Mouse (Mus musculus): ENCODE measurements at regions not wholly inside any gene's neighbourhood (a gene's known extent, or its start where the extent isn't known, plus 50 kb on each side); places are given as distances from the start of the nearest gene placed in this dataset.

GRCm38 (mm10) chr7:70092089-70092488 lies 274.4 kb downstream of the Nr2f2 start:
- ATAC-seq (replicated peaks; ENCODE audit: low FRiP score, low TSS enrichment, low read depth) = no peak
- Histone ChIP-seq H3K4me1 (replicated peaks; ENCODE audit: control insufficient read depth, insufficient read depth, low read length) (no peaks in the 10 kb centered on the region), H3K9me3 (ENCODE audit: control insufficient read depth, low read length) (peaks cover 4% of the 10 kb centered on the region; the same call in 1 of the 2 replicates), H3K4me3 (ENCODE audit: low read depth, low read length) (no peak overlapping the region), H3K4me2 (ENCODE audit: low read length) (no peak overlapping the region), H3K27ac (ENCODE audit: low read depth) (no peak overlapping the region), H3K27me3 (replicated peaks; ENCODE audit: control insufficient read depth, insufficient read depth, low read length) (no peaks in the 10 kb centered on the region), H3K9ac (ENCODE audit: low read length) (no peak overlapping the region), H3K36me3 (ENCODE audit: control insufficient read depth, insufficient read depth, low read length) (no peaks in the 10 kb centered on the region)
- no peak for DNase-seq (ENCODE audit: low spot score)
- WGBS = 96% methylated on average over 2 of the region's 2 CpGs

GRCm38 (mm10) chr7:70089121-70089520 lies 277.4 kb downstream of the Nr2f2 start:
- Histone ChIP-seq H3K4me1 (replicated peaks; ENCODE audit: control insufficient read depth, insufficient read depth, low read length) (no peaks in the 10 kb centered on the region), H3K9me3 (ENCODE audit: control insufficient read depth, low read length) (peaks cover 4% of the 10 kb centered on the region; the same call in 1 of the 2 replicates), H3K36me3 (ENCODE audit: control insufficient read depth, insufficient read depth, low read length) (no peaks in the 10 kb centered on the region), H3K4me3 (ENCODE audit: low read depth, low read length) (no peak overlapping the region), H3K27me3 (replicated peaks; ENCODE audit: control insufficient read depth, insufficient read depth, low read length) (no peaks in the 10 kb centered on the region), H3K9ac (ENCODE audit: low read length) (no peak overlapping the region), H3K27ac (ENCODE audit: low read depth) (no peak overlapping the region), H3K4me2 (ENCODE audit: low read length) (no peak overlapping the region)
- ATAC-seq (replicated peaks; ENCODE audit: low FRiP score, low TSS enrichment, low read depth) (no peak), DNase-seq (ENCODE audit: low spot score) (no peak)
- WGBS = 63% methylated on average over 5 of the region's 5 CpGs

GRCm38 (mm10) chr7:70069662-70070061 lies 296.9 kb downstream of the Nr2f2 start:
- Histone ChIP-seq H3K4me3 (ENCODE audit: low read depth, low read length) (no peak overlapping the region), H3K4me2 (ENCODE audit: low read length) (no peak overlapping the region), H3K9me3 (ENCODE audit: control insufficient read depth, low read length) (no peaks in the 10 kb centered on the region), H3K27me3 (replicated peaks; ENCODE audit: control insufficient read depth, insufficient read depth, low read length) (no peaks in the 10 kb centered on the region), H3K4me1 (replicated peaks; ENCODE audit: control insufficient read depth, insufficient read depth, low read length) (peaks cover 10% of the 10 kb centered on the region; the same call in 1 of the 2 replicates), H3K27ac (ENCODE audit: low read depth) (no peak overlapping the region), H3K36me3 (ENCODE audit: control insufficient read depth, insufficient read depth, low read length) (no peaks in the 10 kb centered on the region), H3K9ac (ENCODE audit: low read length) (no peak overlapping the region)
- no peak for ATAC-seq (replicated peaks; ENCODE audit: low FRiP score, low TSS enrichment, low read depth)
- WGBS = 63% methylated on average over 1 of the region's 1 CpGs
- no peak for DNase-seq (ENCODE audit: low spot score)

GRCm38 (mm10) chr7:70067828-70068719 lies 298.5 kb downstream of the Nr2f2 start:
- ATAC-seq (replicated peaks; ENCODE audit: low FRiP score, low TSS enrichment, low read depth) (no peak), DNase-seq (ENCODE audit: low spot score) (no peak)
- WGBS = 20% methylated on average over 18 of the region's 18 CpGs
- Histone ChIP-seq H3K9me3 (ENCODE audit: control insufficient read depth, low read length) (no peaks in the 10 kb centered on the region), H3K4me2 (ENCODE audit: low read length) (0 out of 2 replicates have a peak overlapping the region, but pooled peaks have one; percentile 24), H3K4me3 (ENCODE audit: low read depth, low read length) (no peak overlapping the region), H3K36me3 (ENCODE audit: control insufficient read depth, insufficient read depth, low read length) (no peaks in the 10 kb centered on the region), H3K27me3 (replicated peaks; ENCODE audit: control insufficient read depth, insufficient read depth, low read length) (no peaks in the 10 kb centered on the region), H3K27ac (ENCODE audit: low read depth) (no peak overlapping the region), H3K9ac (ENCODE audit: low read length) (no peak overlapping the region), H3K4me1 (replicated peaks; ENCODE audit: control insufficient read depth, insufficient read depth, low read length) (peaks cover 10% of the 10 kb centered on the region; the same call in 1 of the 2 replicates)

- no peak for DNase-seq (ENCODE audit: low spot score)
Observed at GRCm38 (mm10) chr7:70067071-70067470, 299.5 kb downstream of the Nr2f2 start.

GRCm38 (mm10) chr7:70066448-70066847 lies 300.1 kb downstream of the Nr2f2 start:
- WGBS = 84% methylated on average over 7 of the region's 7 CpGs
- ATAC-seq (replicated peaks; ENCODE audit: low FRiP score, low TSS enrichment, low read depth) = no peak
- no peak overlapping the region for H3K4me3 ChIP-seq (ENCODE audit: low read depth, low read length)
- no peak overlapping the region for H3K4me2 ChIP-seq (ENCODE audit: low read length)
- H3K4me1 ChIP-seq (replicated peaks; ENCODE audit: control insufficient read depth, insufficient read depth, low read length) = peaks cover 10% of the 10 kb centered on the region; the same call in 1 of the 2 replicates
- H3K27me3 ChIP-seq (replicated peaks; ENCODE audit: control insufficient read depth, insufficient read depth, low read length) = no peaks in the 10 kb centered on the region
- H3K27ac ChIP-seq (ENCODE audit: low read depth) = no peak overlapping the region
- DNase-seq (ENCODE audit: low spot score) = no peak
- H3K36me3 ChIP-seq (ENCODE audit: control insufficient read depth, insufficient read depth, low read length) = no peaks in the 10 kb centered on the region
- no peak overlapping the region for H3K9ac ChIP-seq (ENCODE audit: low read length)
- no peaks in the 10 kb centered on the region for H3K9me3 ChIP-seq (ENCODE audit: control insufficient read depth, low read length)

More at GRCm38 (mm10) chr7:70067071-70067470, 299.5 kb downstream of the Nr2f2 start:
- Histone ChIP-seq H3K4me2 (ENCODE audit: low read length) (no peak overlapping the region), H3K4me3 (ENCODE audit: low read depth, low read length) (no peak overlapping the region), H3K4me1 (replicated peaks; ENCODE audit: control insufficient read depth, insufficient read depth, low read length) (peaks cover 10% of the 10 kb centered on the region; the same call in 1 of the 2 replicates), H3K27ac (ENCODE audit: low read depth) (no peak overlapping the region), H3K27me3 (replicated peaks; ENCODE audit: control insufficient read depth, insufficient read depth, low read length) (no peaks in the 10 kb centered on the region), H3K9ac (ENCODE audit: low read length) (no peak overlapping the region), H3K9me3 (ENCODE audit: control insufficient read depth, low read length) (no peaks in the 10 kb centered on the region), H3K36me3 (ENCODE audit: control insufficient read depth, insufficient read depth, low read length) (no peaks in the 10 kb centered on the region)
- no peak for ATAC-seq (replicated peaks; ENCODE audit: low FRiP score, low TSS enrichment, low read depth)
- WGBS = 46% methylated on average over 5 of the region's 5 CpGs

- Histone ChIP-seq H3K27ac (ENCODE audit: low read depth) (no peak overlapping the region), H3K36me3 (ENCODE audit: control insufficient read depth, insufficient read depth, low read length) (no peaks in the 10 kb centered on the region), H3K9ac (ENCODE audit: low read length) (no peak overlapping the region), H3K4me1 (replicated peaks; ENCODE audit: control insufficient read depth, insufficient read depth, low read length) (peaks cover 10% of the 10 kb centered on the region; the same call in 1 of the 2 replicates), H3K9me3 (ENCODE audit: control insufficient read depth, low read length) (no peaks in the 10 kb centered on the region), H3K4me3 (ENCODE audit: low read depth, low read length) (no peak overlapping the region), H3K27me3 (replicated peaks; ENCODE audit: control insufficient read depth, insufficient read depth, low read length) (no peaks in the 10 kb centered on the region), H3K4me2 (ENCODE audit: low read length) (no peak overlapping the region)
- DNase-seq (ENCODE audit: low spot score) (no peak), ATAC-seq (replicated peaks; ENCODE audit: low FRiP score, low TSS enrichment, low read depth) (no peak)
- 69% methylated on average over 11 of the region's 11 CpGs for WGBS
Observed at GRCm38 (mm10) chr7:70065471-70066130, 300.9 kb downstream of the Nr2f2 start.

GRCm38 (mm10) chr7:70047415-70047753 lies 319.2 kb downstream of the Nr2f2 start:
- Histone ChIP-seq H3K4me3 (ENCODE audit: low read depth, low read length) (no peak overlapping the region), H3K36me3 (ENCODE audit: control insufficient read depth, insufficient read depth, low read length) (no peaks in the 10 kb centered on the region), H3K4me2 (ENCODE audit: low read length) (no peak overlapping the region), H3K9ac (ENCODE audit: low read length) (no peak overlapping the region), H3K27ac (ENCODE audit: low read depth) (no peak overlapping the region), H3K27me3 (replicated peaks; ENCODE audit: control insufficient read depth, insufficient read depth, low read length) (no peaks in the 10 kb centered on the region), H3K4me1 (replicated peaks; ENCODE audit: control insufficient read depth, insufficient read depth, low read length) (no peaks in the 10 kb centered on the region), H3K9me3 (ENCODE audit: control insufficient read depth, low read length) (no peaks in the 10 kb centered on the region)
- DNase-seq (ENCODE audit: low spot score) (no peak), ATAC-seq (replicated peaks; ENCODE audit: low FRiP score, low TSS enrichment, low read depth) (no peak)
- WGBS = 88% methylated on average over 5 of the region's 5 CpGs
